Mouse (Mus musculus) embryonic fibroblast, embryonic 13.5 days (primary cell): ENCODE measurements around the gene Ch25h.
A peak's percentile ranks its signal among the peaks of the same experiment; 100 is the strongest.

Experiments used
- CTCF ChIP-seq: IDR thresholded peaks from 2 replicates; pipeline ENCODE4 v1.5.1; 2011; ENCODE audit warnings: mild to moderate bottlenecking, control low read depth, low read length, moderate library complexity, borderline replicate concordance; ENCODE audit not compliant: insufficient read depth
- POLR2A ChIP-seq: IDR thresholded peaks from 2 replicates; pipeline ENCODE4 v1.6.1; 2011; ENCODE audit warnings: low read depth, mild to moderate bottlenecking, control low read depth, low read length, moderate library complexity

DNA sequence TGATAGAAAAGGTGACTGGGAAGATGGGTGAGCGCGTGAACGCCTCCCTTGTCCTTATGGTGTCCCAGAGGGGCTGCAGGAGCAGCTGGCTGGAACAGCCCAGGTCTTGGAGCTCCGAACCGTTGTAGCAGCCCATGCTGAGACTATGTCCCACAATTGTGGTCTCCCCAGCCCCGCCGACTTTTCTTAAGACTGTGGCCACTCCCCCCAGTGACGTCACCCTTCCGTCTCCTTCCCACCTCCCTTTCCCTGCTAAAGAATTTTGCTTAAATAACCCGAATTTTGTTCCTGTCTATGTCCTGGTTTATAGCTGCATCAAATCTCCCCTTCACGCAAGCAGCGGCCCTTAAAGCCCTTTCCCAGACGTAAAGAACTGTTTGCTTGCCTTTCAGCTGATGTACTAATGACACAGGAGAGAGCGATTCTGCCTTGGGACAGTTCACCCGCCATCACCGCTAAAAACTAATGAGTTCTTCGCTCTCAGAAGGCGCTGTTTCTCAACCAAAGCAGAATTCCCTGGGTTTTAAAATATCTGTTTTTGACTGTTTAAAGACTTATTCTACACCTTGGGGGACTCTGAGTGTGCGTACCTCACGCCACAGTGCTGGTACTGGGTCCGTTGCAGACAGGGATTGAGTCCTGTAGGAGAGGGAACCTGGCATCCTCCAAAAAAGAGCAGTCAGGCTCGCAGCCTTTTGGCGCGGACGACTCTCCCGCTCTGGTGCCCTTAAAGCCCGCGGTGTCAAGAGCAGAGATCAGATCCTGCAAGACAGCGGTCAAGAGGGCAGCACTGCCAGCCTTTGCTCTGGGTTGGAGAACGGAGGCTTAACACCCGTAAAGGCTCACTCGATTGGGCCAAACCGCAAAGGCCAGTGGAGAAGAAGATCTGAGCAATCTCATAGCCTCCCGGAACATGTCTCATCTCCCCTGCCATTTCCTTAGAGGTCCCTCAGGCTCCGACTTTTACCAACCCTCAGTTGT lies at the start of gene Ch25h:
- TF ChIP-seq CTCF: no peak
- peak; percentile 83 for TF ChIP-seq POLR2A
